Mouse (Mus musculus): ENCODE data around the gene Cops9.

GRCm38 (mm10) chr1:92632948-92633347 lies 8.8 kb downstream of the Cops9 start:
- TF ChIP-seq POLR2A (IDR thresholded peaks at IDR 0.05; ENCODE audit: borderline replicate concordance, extremely low read depth, insufficient read depth, insufficient read length, poor library complexity, severe bottlenecking) (no peak), CTCF (IDR thresholded peaks at IDR 0.05; ENCODE audit: borderline replicate concordance, extremely low read depth, insufficient read depth, insufficient read length) (no peak)
